Mouse (Mus musculus) lung, embryonic 14.5 days (tissue): ENCODE measurements around the gene Cpped1. TPM values are rescaled to one million over a fixed set of nuclear protein-coding genes. Genes with fewer than 3 reads are reported as not detected.

Experiments
- ATAC-seq: fragments of 200-750 bp; cut with Nextera tagmentation; 2 replicates; pipeline ENCODE4 v1.8.0; 2017; ENCODE audit warnings: mild to moderate bottlenecking, moderate TSS enrichment, moderate library complexity; ENCODE audit not compliant: insufficient read depth
- DNase-seq: peaks from one replicate; pipeline ENCODE4 v3.0.0-alpha.2; 2015
- H3K27ac ChIP-seq: fragments of 300-500 bp; sonication (generic); 2 replicates; pipeline ENCODE4 v1.5.1; 2014; ENCODE audit warnings: low read depth, mild to moderate bottlenecking, moderate library complexity
- H3K27me3 ChIP-seq: fragments of 300-500 bp; sonication (generic); 2 replicates; pipeline ENCODE4 v1.6.1; 2014; ENCODE audit warnings: low read length, control low read depth; ENCODE audit not compliant: insufficient read depth
- H3K36me3 ChIP-seq: fragments of 300-500 bp; sonication (generic); 2 replicates; pipeline ENCODE4 v1.6.1; 2014; ENCODE audit warnings: control low read depth; ENCODE audit not compliant: insufficient read depth
- H3K4me1 ChIP-seq: fragments of 300-500 bp; sonication (generic); 2 replicates; pipeline ENCODE4 v1.6.1; 2014; ENCODE audit warnings: antibody characterized with exemption, control low read depth; ENCODE audit not compliant: insufficient read depth
- H3K4me2 ChIP-seq: fragments of 300-500 bp; sonication (generic); 2 replicates; pipeline ENCODE4 v1.6.1; 2014; ENCODE audit warnings: mild to moderate bottlenecking
- H3K4me3 ChIP-seq: fragments of 300-500 bp; sonication (generic); 2 replicates; pipeline ENCODE4 v1.5.1; 2014; ENCODE audit warnings: low read depth, low read length
- H3K9ac ChIP-seq: fragments of 300-500 bp; sonication (generic); 2 replicates; pipeline ENCODE4 v1.6.1; 2014
- H3K9me3 ChIP-seq: fragments of 300-500 bp; sonication (generic); 2 replicates; pipeline ENCODE4 v1.6.1; 2016; ENCODE audit warnings: low read depth, low read length, control low read depth
- CTCF ChIP-seq: IDR thresholded peaks from 2 replicates; pipeline ENCODE4 v1.5.1; 2016; ENCODE audit warnings: antibody characterized with exemption, low read depth
- WGBS: fragments of 180-500 bp; shearing (Covaris S2); extraction: QIAGEN DNeasy Blood & Tissue Kit; methylation state at CpG from one replicate; pipeline ENCODE4 v1.1.7; 2014; 5-methylcytosine and 5-hydroxymethylcytosine counted together
- polyA plus RNA-seq: library from polyadenylated mRNA; unstranded; fragments of >200 nt; fragmentation: Nextera tagmentation; extraction: Ambion mirVana; gene quantifications from 2 replicates; pipeline ENCODE4 v1.2.1, GENCODE M21; 2014

The Cpped1 gene
- polyA plus RNA-seq, 1 experiment from 2014 or later = 24.3 TPM

DNA sequence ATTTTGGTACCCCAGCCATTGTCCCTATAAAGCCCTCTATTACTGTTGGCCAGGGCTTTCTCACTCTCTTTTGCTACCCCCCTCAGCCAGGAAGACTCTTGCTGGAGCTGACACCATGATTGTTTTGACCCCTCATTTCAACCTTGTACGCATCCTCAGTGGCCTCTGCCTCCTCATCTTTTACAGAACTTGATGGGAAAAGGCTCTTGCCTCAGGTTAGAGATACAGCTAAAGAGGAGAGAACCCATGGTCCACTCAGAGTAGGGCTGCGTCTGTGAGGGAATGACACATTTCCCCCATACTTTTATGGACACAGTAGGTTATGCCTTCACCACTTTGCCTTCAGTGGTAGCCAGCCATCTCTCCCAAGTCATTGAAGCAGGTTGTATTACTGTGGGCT lies 155.1 kb downstream of the Cpped1 start:
- Histone ChIP-seq H3K9me3 (no peaks in the 10 kb centered on the region), H3K4me1 (no peaks in the 10 kb centered on the region), H3K9ac (no peak overlapping the region), H3K4me3 (no peak overlapping the region), H3K27me3 (no peaks in the 10 kb centered on the region), H3K36me3 (no peaks in the 10 kb centered on the region), H3K27ac (no peak overlapping the region), H3K4me2 (no peak overlapping the region)
- TF ChIP-seq CTCF = no peak
- ATAC-seq (no peak), DNase-seq (no peak)
- 89% methylated on average over 2 of the region's 2 CpGs for WGBS

Other genes with a start within 250 kb of the Cpped1 start
- 4.5 and 5.8 TPM in 2 replicates for gene Shisa9, start 74.7 kb upstream of the Cpped1 start, polyA plus RNA-seq